Mouse (Mus musculus) stomach, embryonic 16.5 days (tissue): Measurements from ENCODE around the gene Adamtsl1. TPM values are rescaled to one million over a fixed set of nuclear protein-coding genes. Genes with fewer than 3 reads are reported as not detected.

ENCODE experiments used
- ATAC-seq: fragments of 200-750 bp; cut with Nextera tagmentation; 2 replicates; pipeline ENCODE4 v1.8.0; 2017; ENCODE audit warnings: moderate number of reproducible peaks, moderate TSS enrichment; ENCODE audit not compliant: insufficient read depth, low FRiP score
- H3K27ac ChIP-seq: fragments of 300-500 bp; sonication (generic); 2 replicates; pipeline ENCODE4 v1.5.1; 2014; ENCODE audit warnings: low read length
- H3K27me3 ChIP-seq: fragments of 300-500 bp; sonication (generic); 2 replicates; pipeline ENCODE4 v1.6.1; 2014; ENCODE audit warnings: low read length, control low read depth, mixed read lengths; ENCODE audit not compliant: control insufficient read depth, insufficient read depth
- H3K36me3 ChIP-seq: fragments of 300-500 bp; sonication (generic); 2 replicates; pipeline ENCODE4 v1.6.1; 2014; ENCODE audit warnings: low read length; ENCODE audit not compliant: control insufficient read depth, insufficient read depth
- H3K4me1 ChIP-seq: fragments of 300-500 bp; sonication (generic); 2 replicates; pipeline ENCODE4 v1.6.1; 2014; ENCODE audit warnings: low read length, control low read depth, mixed read lengths; ENCODE audit not compliant: control insufficient read depth, insufficient read depth
- H3K4me2 ChIP-seq: fragments of 300-500 bp; sonication (generic); 2 replicates; pipeline ENCODE4 v1.6.1; 2014; ENCODE audit warnings: low read depth, low read length, mixed read lengths
- H3K4me3 ChIP-seq: fragments of 300-500 bp; sonication (generic); replicated peaks from 2 replicates; pipeline ENCODE4 v1.5.1; 2014; ENCODE audit warnings: mild to moderate bottlenecking, low read length
- H3K9ac ChIP-seq: fragments of 300-500 bp; sonication (generic); 2 replicates; pipeline ENCODE4 v1.6.1; 2014; ENCODE audit warnings: low read length
- H3K9me3 ChIP-seq: fragments of 300-500 bp; sonication (generic); replicated peaks from 2 replicates; pipeline ENCODE4 v1.6.1; 2016; ENCODE audit warnings: low read length, control low read depth; ENCODE audit not compliant: control insufficient read depth
- WGBS: fragments of 180-500 bp; shearing (Covaris S2); extraction: QIAGEN DNeasy Blood & Tissue Kit; methylation state at CpG from one replicate; pipeline ENCODE4 v1.1.7; 2014; 5-methylcytosine and 5-hydroxymethylcytosine counted together
- polyA plus RNA-seq: library from polyadenylated mRNA; unstranded; fragments of >200 nt; fragmentation: Nextera tagmentation; extraction: Ambion mirVana; gene quantifications from 2 replicates; pipeline ENCODE4 v1.2.1, GENCODE M21; 2015

The Adamtsl1 gene
- polyA plus RNA-seq, 1 experiment from 2014 or later: 22.0 TPM

- no peak overlapping the region for H3K4me3 ChIP-seq
- H3K27me3 ChIP-seq: no peaks in the 10 kb centered on the region
- WGBS: 93% methylated on average over 10 of the region's 10 CpGs
- no peaks in the 10 kb centered on the region for H3K9me3 ChIP-seq
- no peaks in the 10 kb centered on the region for H3K4me1 ChIP-seq
- no peak overlapping the region for H3K9ac ChIP-seq
- ATAC-seq: no peak
- H3K4me2 ChIP-seq: no peak overlapping the region
- no peak overlapping the region for H3K27ac ChIP-seq
- no peaks in the 10 kb centered on the region for H3K36me3 ChIP-seq
These were observed 656.8 kb downstream of the Adamtsl1 start for GRCm38 (mm10) chr4:86170763-86171162.

- Histone ChIP-seq H3K4me2 (no peak overlapping the region), H3K4me1 (no peaks in the 10 kb centered on the region), H3K9ac (no peak overlapping the region), H3K27ac (no peak overlapping the region), H3K27me3 (no peaks in the 10 kb centered on the region), H3K4me3 (no peak overlapping the region), H3K9me3 (no peaks in the 10 kb centered on the region), H3K36me3 (no peaks in the 10 kb centered on the region)
- ATAC-seq: no peak
- 65% methylated on average over 5 of the region's 5 CpGs for WGBS
These were observed 657.5 kb downstream of the Adamtsl1 start for GRCm38 (mm10) chr4:86171461-86171860.

DNA sequence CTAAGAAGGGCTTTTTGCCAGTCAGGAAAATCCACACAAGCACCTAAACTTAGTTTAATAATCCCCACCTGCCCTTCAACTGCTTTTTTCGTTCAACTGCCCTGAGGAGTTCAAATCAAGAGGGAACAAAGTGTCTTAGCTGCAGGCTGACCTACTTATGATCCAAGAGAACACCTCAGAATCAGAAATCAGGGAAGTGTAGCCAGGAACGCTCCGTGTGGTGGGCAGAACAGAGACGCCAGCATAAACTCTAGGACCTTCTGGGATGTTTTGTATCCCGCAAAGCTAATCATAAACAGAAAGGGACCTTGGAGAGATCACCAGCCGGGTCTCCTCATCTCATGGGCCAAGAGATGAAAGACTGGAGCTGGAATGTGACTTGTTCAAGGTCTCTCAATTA, 663.5 kb downstream of the Adamtsl1 start:
- Histone ChIP-seq H3K27ac (no peak overlapping the region), H3K4me2 (no peak overlapping the region), H3K4me1 (no peaks in the 10 kb centered on the region), H3K36me3 (no peaks in the 10 kb centered on the region), H3K27me3 (no peaks in the 10 kb centered on the region), H3K9me3 (no peaks in the 10 kb centered on the region), H3K9ac (no peak overlapping the region), H3K4me3 (no peak overlapping the region)
- 81% methylated on average over 6 of the region's 6 CpGs for WGBS
- ATAC-seq: no peak

DNA sequence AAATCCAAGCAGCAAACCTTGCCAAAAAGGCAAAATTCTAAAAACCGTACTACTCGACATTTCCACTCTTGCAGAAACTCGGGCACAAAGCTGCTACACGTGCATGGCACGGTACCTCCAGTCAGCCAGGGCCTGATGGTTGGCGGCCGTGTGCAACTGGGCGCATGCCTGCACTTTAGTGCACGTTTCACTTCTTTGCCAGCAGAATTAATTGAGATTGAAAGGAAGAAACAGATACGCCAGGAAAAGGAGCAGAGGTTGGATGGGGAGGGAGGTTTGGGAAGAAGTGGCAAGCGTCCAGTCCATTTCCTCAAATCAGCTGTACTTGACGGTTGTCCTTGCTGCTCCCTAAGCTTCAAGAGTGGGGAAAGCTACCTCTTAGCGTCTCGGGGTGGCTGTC, 664.1 kb downstream of the Adamtsl1 start:
- Histone ChIP-seq H3K27ac (no peak overlapping the region), H3K9ac (no peak overlapping the region), H3K9me3 (no peaks in the 10 kb centered on the region), H3K4me2 (no peak overlapping the region), H3K27me3 (no peaks in the 10 kb centered on the region), H3K4me1 (no peaks in the 10 kb centered on the region), H3K36me3 (no peaks in the 10 kb centered on the region), H3K4me3 (no peak overlapping the region)
- ATAC-seq: no peak
- 73% methylated on average over 14 of the region's 14 CpGs for WGBS

DNA sequence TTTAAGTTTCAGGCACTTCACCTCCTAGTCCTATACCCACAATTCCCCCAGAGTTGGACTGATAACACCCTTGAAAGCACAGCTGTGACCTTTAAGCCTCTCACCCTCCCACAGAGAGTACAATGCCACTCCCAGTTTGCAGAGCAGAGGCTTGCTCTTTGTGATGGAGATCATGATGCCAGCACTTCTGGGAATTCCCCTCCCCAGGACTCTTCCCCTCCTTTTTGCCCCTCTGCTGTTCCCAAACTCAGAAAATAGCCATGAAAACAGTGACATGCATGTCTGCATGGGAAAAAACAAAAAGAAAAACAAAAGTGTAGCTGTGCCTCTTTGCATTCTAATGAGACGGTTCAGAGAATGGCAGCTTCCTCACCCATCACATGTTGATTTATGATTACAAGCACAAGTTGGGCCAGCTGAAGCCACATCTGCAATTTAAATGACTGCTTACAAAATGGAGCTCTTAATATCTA, 669.8 kb downstream of the Adamtsl1 start:
- ATAC-seq: no peak
- H3K4me3 ChIP-seq: no peak overlapping the region
- no peaks in the 10 kb centered on the region for H3K9me3 ChIP-seq
- no peaks in the 10 kb centered on the region for H3K27me3 ChIP-seq
- no peaks in the 10 kb centered on the region for H3K4me1 ChIP-seq
- no peak overlapping the region for H3K27ac ChIP-seq
- no peak overlapping the region for H3K4me2 ChIP-seq
- WGBS: 39% methylated on average over 1 of the region's 1 CpGs
- no peaks in the 10 kb centered on the region for H3K36me3 ChIP-seq
- H3K9ac ChIP-seq: no peak overlapping the region

DNA sequence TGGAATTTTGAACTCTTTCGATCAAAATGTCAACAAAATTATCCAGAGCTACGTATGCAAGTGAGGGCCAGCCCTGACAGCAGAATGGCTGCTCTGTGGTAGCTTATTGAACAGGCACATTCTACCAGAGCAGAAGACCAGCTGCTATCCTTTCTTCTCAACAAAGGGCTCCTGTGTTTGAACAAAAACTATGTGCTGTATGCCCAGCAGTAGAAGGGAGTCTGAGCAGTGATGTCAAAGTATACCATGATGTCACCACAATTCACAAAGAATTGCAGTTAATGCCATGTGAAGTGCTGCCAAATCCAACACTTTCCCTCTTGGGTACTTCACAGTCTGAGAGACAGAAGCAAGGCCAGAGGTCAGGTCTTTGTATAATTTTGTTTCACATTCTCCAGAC, 675.9 kb downstream of the Adamtsl1 start:
- ATAC-seq: peak; percentile 69; the same call in 1 of the 2 replicates
- H3K9me3 ChIP-seq: no peaks in the 10 kb centered on the region
- H3K4me2 ChIP-seq: no peak overlapping the region
- no peak overlapping the region for H3K4me3 ChIP-seq
- H3K4me1 ChIP-seq: 0 out of 2 replicates have a peak, but pooled peaks cover 6% of the 10 kb centered on the region
- H3K27ac ChIP-seq: no peak overlapping the region; the same call in 1 of the 2 replicates
- 35% methylated on average over 2 of the region's 2 CpGs for WGBS
- no peaks in the 10 kb centered on the region for H3K27me3 ChIP-seq
- H3K36me3 ChIP-seq: no peaks in the 10 kb centered on the region
- no peak overlapping the region for H3K9ac ChIP-seq

DNA sequence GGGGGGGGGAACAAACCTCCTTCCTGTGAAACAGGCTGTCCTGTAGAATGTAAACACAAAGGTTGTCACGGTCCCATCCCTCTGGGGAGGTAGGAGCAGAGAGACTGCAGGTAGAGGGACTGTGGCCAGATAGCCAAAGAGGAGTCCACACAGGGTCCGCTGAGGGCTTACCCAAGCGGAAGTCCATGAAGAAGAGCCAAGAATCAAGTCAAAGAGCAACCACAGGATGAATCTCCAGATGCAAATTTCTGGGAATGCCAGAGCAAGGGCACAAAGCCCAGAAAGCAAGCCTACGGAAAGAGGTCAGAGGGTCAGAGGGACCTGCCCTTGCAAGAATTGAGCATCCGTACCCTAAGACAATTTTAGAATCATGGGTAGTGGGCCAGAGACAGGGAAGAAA, 677.2 kb downstream of the Adamtsl1 start:
- H3K4me2 ChIP-seq: no peak overlapping the region

DNA sequence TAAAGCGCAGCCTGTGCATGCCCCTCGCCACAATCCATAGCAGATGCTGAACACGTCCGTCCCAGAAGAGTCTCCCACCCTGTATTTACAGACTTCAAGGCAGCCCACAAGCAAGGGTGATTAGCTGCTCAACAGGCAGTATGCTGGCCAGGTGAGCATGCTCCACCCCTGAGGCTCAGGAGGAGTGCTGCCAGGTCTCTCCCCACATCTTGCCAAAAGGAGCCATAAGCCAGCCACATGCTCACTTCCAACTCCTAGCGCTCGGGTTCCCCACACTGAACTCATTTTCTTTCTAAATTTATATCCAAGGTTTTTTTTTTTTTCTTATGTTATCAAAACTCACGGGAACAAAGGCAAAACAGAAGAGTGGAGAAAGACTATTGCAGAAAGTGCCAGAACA, 687.8 kb downstream of the Adamtsl1 start:
- H3K9me3 ChIP-seq: no peaks in the 10 kb centered on the region
- ATAC-seq: no peak
- H3K4me1 ChIP-seq: no peaks in the 10 kb centered on the region
- no peaks in the 10 kb centered on the region for H3K36me3 ChIP-seq
- no peak overlapping the region for H3K4me2 ChIP-seq
- WGBS: 68% methylated on average over 7 of the region's 7 CpGs
- H3K27me3 ChIP-seq: no peaks in the 10 kb centered on the region
- H3K9ac ChIP-seq: no peak overlapping the region
- no peak overlapping the region for H3K4me3 ChIP-seq
- no peak overlapping the region for H3K27ac ChIP-seq

More for the DNA sequence above, 677.2 kb downstream of the Adamtsl1 start:
- 0 out of 2 replicates have a peak, but pooled peaks cover 6% of the 10 kb centered on the region for H3K4me1 ChIP-seq
- no peak overlapping the region for H3K4me3 ChIP-seq
- H3K36me3 ChIP-seq: no peaks in the 10 kb centered on the region
- H3K27ac ChIP-seq: no peak overlapping the region
- WGBS: 78% methylated on average over 5 of the region's 5 CpGs
- no peaks in the 10 kb centered on the region for H3K9me3 ChIP-seq
- no peaks in the 10 kb centered on the region for H3K27me3 ChIP-seq
- ATAC-seq: no peak
- no peak overlapping the region for H3K9ac ChIP-seq

DNA sequence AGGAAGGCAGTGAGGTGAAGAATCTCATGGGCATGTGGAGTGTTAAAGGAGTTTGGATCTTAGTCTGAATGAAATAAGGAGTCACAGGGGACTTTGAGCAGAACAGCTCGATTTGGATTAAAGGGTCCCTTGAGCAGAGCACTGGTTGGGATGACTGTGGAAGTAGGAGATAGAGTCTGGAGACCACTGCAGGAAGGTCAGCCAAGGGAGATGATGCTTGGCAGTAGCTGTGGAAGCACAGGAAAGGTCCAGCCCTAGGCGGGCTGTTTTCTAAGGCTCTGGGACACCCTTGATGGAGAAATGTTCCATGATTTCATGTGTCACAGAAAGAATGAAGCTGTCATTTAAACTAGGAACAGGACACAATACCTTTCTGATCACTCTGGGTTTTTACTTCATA, 689.3 kb downstream of the Adamtsl1 start:
- H3K27me3 ChIP-seq: no peaks in the 10 kb centered on the region
- H3K36me3 ChIP-seq: no peaks in the 10 kb centered on the region
- H3K4me1 ChIP-seq: no peaks in the 10 kb centered on the region
- H3K4me2 ChIP-seq: no peak overlapping the region
- no peak for ATAC-seq
- no peak overlapping the region for H3K9ac ChIP-seq
- H3K4me3 ChIP-seq: no peak overlapping the region
- H3K9me3 ChIP-seq: no peaks in the 10 kb centered on the region
- H3K27ac ChIP-seq: no peak overlapping the region
- WGBS: 79% methylated on average over 2 of the region's 2 CpGs

- Histone ChIP-seq H3K9me3 (no peaks in the 10 kb centered on the region), H3K4me2 (no peak overlapping the region), H3K27ac (no peak overlapping the region), H3K4me3 (no peak overlapping the region), H3K36me3 (no peaks in the 10 kb centered on the region), H3K27me3 (no peaks in the 10 kb centered on the region), H3K4me1 (no peaks in the 10 kb centered on the region), H3K9ac (no peak overlapping the region)
- WGBS: 44% methylated on average over 5 of the region's 5 CpGs
- ATAC-seq: peak; percentile 80; the same call in 1 of the 2 replicates
These were observed 710.9 kb downstream of the Adamtsl1 start for GRCm38 (mm10) chr4:86224875-86225274.
